Mouse (Mus musculus): ENCODE measurements at regions not wholly inside any gene's neighbourhood (a gene's known extent, or its start where the extent isn't known, plus 50 kb on each side); places are given as distances from the start of the nearest gene placed in this dataset.
A peak's percentile ranks its signal among the peaks of the same experiment; 100 is the strongest.

DNA sequence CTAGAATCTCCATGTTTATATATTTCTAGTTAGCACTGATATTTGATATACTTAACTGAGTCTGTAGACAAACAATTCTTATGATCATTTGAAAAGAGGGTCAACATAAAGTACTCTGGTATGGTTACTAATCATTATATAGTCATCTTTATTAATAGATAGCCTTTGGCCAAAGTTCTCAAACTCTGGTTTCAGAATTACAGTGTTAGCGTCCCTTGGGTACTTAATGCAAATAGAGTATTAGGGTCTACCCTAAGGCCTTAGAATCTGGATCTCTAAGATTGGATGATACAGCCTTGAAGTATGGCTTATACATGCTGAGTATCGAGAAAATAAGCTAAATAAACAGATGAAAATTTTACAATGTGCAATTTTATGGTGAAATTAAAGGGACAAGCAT is 275.0 kb upstream of the Kcnh7 start:
- Histone ChIP-seq H3K27ac (no peak overlapping the region), H3K9me3 (no peaks in the 10 kb centered on the region), H3K4me1 (peaks cover 8% of the 10 kb centered on the region), H3K4me3 (no peak overlapping the region), H3K36me3 (no peaks in the 10 kb centered on the region), H3K27me3 (ENCODE audit: insufficient read depth, poor library complexity, severe bottlenecking) (no peaks in the 10 kb centered on the region)
- DNase-seq (ENCODE audit: low spot score), result no peak
- 84% methylated on average over 2 of the region's 2 CpGs for WGBS

DNA sequence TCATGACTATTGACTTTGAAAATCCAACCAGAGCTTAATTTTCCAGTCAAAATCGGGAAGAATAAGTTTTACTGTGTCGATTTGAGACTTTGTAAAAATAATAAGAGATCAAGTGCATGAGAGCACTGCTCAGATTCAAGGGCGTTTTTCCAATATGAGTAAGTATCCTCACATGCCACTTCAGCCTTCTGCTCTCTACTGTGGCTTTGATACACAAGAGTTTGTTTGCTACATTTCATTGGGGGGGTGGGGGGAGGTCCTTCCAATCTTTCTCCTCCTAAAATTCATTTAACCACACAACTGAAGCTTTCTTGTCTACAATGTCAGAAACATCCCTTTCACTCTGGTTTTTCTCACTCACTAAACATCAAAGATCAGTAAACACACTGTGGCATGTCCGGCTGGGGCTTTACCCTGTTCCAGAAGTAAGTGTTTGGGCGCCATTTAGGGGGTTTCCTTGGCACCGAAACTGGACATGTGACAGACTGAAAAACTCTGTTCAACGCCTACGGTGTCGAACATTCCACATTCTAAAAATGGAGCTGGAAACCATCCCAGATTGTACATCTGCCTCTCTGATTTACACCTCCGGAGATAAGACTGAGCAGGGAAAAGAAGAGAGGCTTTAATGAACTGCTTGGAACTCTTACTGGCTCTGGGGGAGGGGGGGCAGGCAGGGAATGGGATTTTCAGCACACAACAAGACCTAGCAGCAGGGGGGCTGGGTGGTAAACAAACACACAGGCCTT is 270.4 kb upstream of the Kcnh7 start:
- no peak overlapping the region for H3K4me3 ChIP-seq
- 42% methylated on average over 10 of the region's 10 CpGs for WGBS
- H3K36me3 ChIP-seq, result no peaks in the 10 kb centered on the region
- H3K9me3 ChIP-seq, result no peaks in the 10 kb centered on the region
- peaks cover 12% of the 10 kb centered on the region for H3K4me1 ChIP-seq
- no peaks in the 10 kb centered on the region for H3K27me3 ChIP-seq (ENCODE audit: insufficient read depth, poor library complexity, severe bottlenecking)
- peak overlapping the region; percentile 42 for H3K27ac ChIP-seq
- DNase-seq (ENCODE audit: low spot score), result peak; percentile 77

GRCm38 (mm10) chr2:63452891-63453290 is 268.8 kb upstream of the Kcnh7 start:
- Histone ChIP-seq H3K9me3 (no peaks in the 10 kb centered on the region), H3K4me1 (peaks cover 12% of the 10 kb centered on the region), H3K36me3 (no peaks in the 10 kb centered on the region), H3K27me3 (ENCODE audit: insufficient read depth, poor library complexity, severe bottlenecking) (no peaks in the 10 kb centered on the region), H3K27ac (no peak overlapping the region), H3K4me3 (no peak overlapping the region)
- WGBS, result 43% methylated on average over 1 of the region's 1 CpGs
- no peak for DNase-seq (ENCODE audit: low spot score)

GRCm38 (mm10) chr2:63452164-63452563 is 268.1 kb upstream of the Kcnh7 start:
- Histone ChIP-seq H3K4me3 (no peak overlapping the region), H3K4me1 (peaks cover 12% of the 10 kb centered on the region), H3K27me3 (ENCODE audit: insufficient read depth, poor library complexity, severe bottlenecking) (no peaks in the 10 kb centered on the region), H3K9me3 (no peaks in the 10 kb centered on the region), H3K36me3 (no peaks in the 10 kb centered on the region), H3K27ac (no peak overlapping the region)
- 64% methylated on average over 1 of the region's 1 CpGs for WGBS
- no peak for DNase-seq (ENCODE audit: low spot score)

GRCm38 (mm10) chr2:63434327-63434726 is 250.2 kb upstream of the Kcnh7 start:
- DNase-seq (ENCODE audit: low spot score), result no peak
- Histone ChIP-seq H3K4me3 (no peak overlapping the region), H3K4me1 (no peaks in the 10 kb centered on the region), H3K27ac (no peak overlapping the region), H3K36me3 (no peaks in the 10 kb centered on the region), H3K27me3 (ENCODE audit: insufficient read depth, poor library complexity, severe bottlenecking) (no peaks in the 10 kb centered on the region), H3K9me3 (no peaks in the 10 kb centered on the region)

- Histone ChIP-seq H3K36me3 (no peaks in the 10 kb centered on the region), H3K4me1 (no peaks in the 10 kb centered on the region), H3K4me3 (no peak overlapping the region), H3K9me3 (no peaks in the 10 kb centered on the region), H3K27ac (no peak overlapping the region), H3K27me3 (ENCODE audit: insufficient read depth, poor library complexity, severe bottlenecking) (no peaks in the 10 kb centered on the region)
- WGBS, result 86% methylated on average over 1 of the region's 1 CpGs
- no peak for DNase-seq (ENCODE audit: low spot score)
Measured at GRCm38 (mm10) chr2:63405405-63405804, 221.3 kb upstream of the Kcnh7 start.

Measured in heart, embryonic 10.5 days (tissue).